Mouse (Mus musculus): ENCODE measurements at regions not wholly inside any gene's neighbourhood (a gene's known extent, or its start where the extent isn't known, plus 50 kb on each side); places are given as distances from the start of the nearest gene placed in this dataset.

DNA sequence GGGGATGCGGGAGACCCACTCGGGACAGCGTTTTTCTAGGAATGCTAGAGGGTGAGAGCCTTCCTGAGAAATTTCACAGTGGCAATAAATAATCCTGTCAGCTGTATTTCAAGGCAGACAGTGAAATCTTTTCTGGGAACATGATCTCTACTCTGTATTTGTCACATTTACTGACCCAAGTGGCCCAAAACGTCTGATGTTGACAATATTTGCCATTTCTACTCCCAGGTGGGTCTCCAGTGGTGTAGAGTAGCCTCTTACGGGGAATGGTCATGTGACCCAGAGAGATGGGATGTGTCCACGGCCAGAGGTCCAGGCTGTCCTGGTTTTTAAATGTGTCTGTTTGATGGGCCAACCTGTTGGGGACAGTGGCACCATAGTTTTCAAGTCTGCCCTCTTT is 183.5 kb downstream of the Pten start:
- DNase-seq (ENCODE audit: low spot score) (no peak), ATAC-seq (ENCODE audit: insufficient read depth, low read depth) (no peak)
- no peaks in the 10 kb centered on the region for H3K4me1 ChIP-seq (ENCODE audit: control insufficient read depth, insufficient read depth)
- H3K9me3 ChIP-seq (replicated peaks; ENCODE audit: control insufficient read depth, low read length), result no peaks in the 10 kb centered on the region
- 74% methylated on average over 6 of the region's 6 CpGs for WGBS
- H3K36me3 ChIP-seq (replicated peaks; ENCODE audit: control insufficient read depth, insufficient read depth, low read length), result no peaks in the 10 kb centered on the region
- H3K27ac ChIP-seq (ENCODE audit: low read depth), result no peak overlapping the region
- no peak overlapping the region for H3K9ac ChIP-seq (replicated peaks; ENCODE audit: low read depth, low read length)
- H3K4me2 ChIP-seq (ENCODE audit: low read depth, low read length), result no peak overlapping the region
- no peaks in the 10 kb centered on the region for H3K27me3 ChIP-seq (ENCODE audit: control insufficient read depth, insufficient read depth, low read length)
- TF ChIP-seq CTCF (IDR thresholded peaks at IDR 0.05; ENCODE audit: low read depth) (no peak), EP300 (IDR thresholded peaks at IDR 0.05; ENCODE audit: low read depth) (no peak)
- no peak overlapping the region for H3K4me3 ChIP-seq (ENCODE audit: low read depth, low read length)

DNA sequence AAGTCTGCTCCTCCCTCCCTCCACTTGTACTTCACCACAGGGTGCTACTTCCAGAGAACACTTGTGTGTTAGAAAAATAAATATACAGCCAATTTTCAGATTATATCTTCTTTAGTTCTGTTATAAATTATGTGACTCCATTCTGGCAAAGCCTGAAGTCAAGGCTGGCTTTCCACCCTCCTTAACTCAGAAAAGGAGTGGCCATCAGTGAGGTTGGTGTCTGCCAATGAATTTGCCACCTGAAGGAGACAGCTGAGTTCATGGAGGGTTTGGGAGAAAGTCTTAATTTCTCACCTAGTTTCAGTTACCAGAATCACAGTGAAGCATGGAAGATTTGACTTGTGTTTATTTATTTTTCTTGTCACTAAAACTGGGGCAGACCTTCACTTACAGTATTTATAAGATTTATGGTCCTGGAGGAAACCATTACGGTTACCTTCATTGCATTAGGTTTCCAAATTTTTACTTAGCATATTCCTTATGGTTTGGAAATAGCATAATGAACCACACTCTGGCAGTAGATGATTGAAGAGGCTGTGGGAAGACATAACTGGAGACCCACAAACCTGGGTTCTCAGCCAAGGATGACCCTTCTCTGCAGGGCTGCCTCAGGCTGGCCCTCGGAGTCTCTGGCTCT is 186.4 kb downstream of the Pten start:
- no peak overlapping the region for H3K4me2 ChIP-seq (ENCODE audit: low read depth, low read length)
- no peak for ATAC-seq (ENCODE audit: insufficient read depth, low read depth)
- WGBS, result 73% methylated on average over 2 of the region's 2 CpGs

DNA sequence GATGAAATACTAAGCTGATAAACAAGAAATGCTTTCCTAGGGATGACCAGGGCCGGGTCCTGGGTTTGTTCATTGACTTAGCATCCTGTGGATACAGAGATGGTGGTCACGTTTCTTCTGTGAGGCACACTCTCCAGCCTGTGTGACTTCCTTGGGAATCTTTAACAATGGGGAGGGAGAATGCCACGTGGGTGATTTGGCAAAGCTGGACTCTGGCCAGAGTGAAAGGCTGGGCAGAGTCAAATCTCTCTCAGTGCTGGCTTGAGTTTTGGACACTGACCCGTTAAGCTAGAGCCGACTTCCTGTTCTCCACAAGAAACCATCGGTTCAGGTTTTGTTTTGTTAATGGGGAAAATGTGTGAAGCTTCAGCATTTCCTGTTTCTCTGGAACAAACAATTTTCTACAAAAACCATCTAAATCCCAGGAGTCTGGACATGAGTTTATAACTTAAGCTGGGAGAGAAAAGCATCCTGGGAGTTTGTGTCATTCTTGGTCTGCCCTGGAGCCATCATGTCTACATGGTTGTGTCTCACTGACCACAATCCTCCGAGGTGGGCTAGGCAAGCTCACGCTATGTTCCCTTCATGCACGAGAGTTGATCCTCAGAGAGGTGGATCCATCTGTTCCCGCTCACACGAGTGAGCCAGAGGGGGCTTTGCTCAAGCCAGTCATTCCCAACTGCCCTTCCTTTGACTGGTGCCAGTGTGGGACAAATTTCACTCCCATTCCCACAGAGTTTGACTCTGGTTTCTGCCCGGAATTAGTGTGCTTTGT is 190.0 kb downstream of the Pten start:
- H3K4me3 ChIP-seq (ENCODE audit: low read depth, low read length), result no peak overlapping the region
- no peak for ATAC-seq (ENCODE audit: insufficient read depth, low read depth)
- TF ChIP-seq CTCF (IDR thresholded peaks at IDR 0.05; ENCODE audit: low read depth) (no peak), EP300 (IDR thresholded peaks at IDR 0.05; ENCODE audit: low read depth) (no peak)
- no peaks in the 10 kb centered on the region for H3K9me3 ChIP-seq (replicated peaks; ENCODE audit: control insufficient read depth, low read length)
- H3K27ac ChIP-seq (ENCODE audit: low read depth), result no peak overlapping the region
- DNase-seq (ENCODE audit: low spot score), result no peak
- H3K36me3 ChIP-seq (replicated peaks; ENCODE audit: control insufficient read depth, insufficient read depth, low read length), result no peaks in the 10 kb centered on the region
- H3K4me2 ChIP-seq (ENCODE audit: low read depth, low read length), result no peak overlapping the region
- H3K9ac ChIP-seq (replicated peaks; ENCODE audit: low read depth, low read length), result no peak overlapping the region
- WGBS, result 68% methylated on average over 12 of the region's 12 CpGs
- H3K27me3 ChIP-seq (ENCODE audit: control insufficient read depth, insufficient read depth, low read length), result no peaks in the 10 kb centered on the region
- no peaks in the 10 kb centered on the region for H3K4me1 ChIP-seq (ENCODE audit: control insufficient read depth, insufficient read depth)

More for the DNA sequence above, 186.4 kb downstream of the Pten start:
- Histone ChIP-seq H3K27ac (ENCODE audit: low read depth) (no peak overlapping the region), H3K4me1 (ENCODE audit: control insufficient read depth, insufficient read depth) (no peaks in the 10 kb centered on the region), H3K9ac (replicated peaks; ENCODE audit: low read depth, low read length) (no peak overlapping the region), H3K4me3 (ENCODE audit: low read depth, low read length) (no peak overlapping the region), H3K27me3 (ENCODE audit: control insufficient read depth, insufficient read depth, low read length) (no peaks in the 10 kb centered on the region), H3K36me3 (replicated peaks; ENCODE audit: control insufficient read depth, insufficient read depth, low read length) (no peaks in the 10 kb centered on the region), H3K9me3 (replicated peaks; ENCODE audit: control insufficient read depth, low read length) (no peaks in the 10 kb centered on the region)
- TF ChIP-seq CTCF (IDR thresholded peaks at IDR 0.05; ENCODE audit: low read depth), result no peak
- no peak for TF ChIP-seq EP300 (IDR thresholded peaks at IDR 0.05; ENCODE audit: low read depth)
- DNase-seq (ENCODE audit: low spot score), result no peak

DNA sequence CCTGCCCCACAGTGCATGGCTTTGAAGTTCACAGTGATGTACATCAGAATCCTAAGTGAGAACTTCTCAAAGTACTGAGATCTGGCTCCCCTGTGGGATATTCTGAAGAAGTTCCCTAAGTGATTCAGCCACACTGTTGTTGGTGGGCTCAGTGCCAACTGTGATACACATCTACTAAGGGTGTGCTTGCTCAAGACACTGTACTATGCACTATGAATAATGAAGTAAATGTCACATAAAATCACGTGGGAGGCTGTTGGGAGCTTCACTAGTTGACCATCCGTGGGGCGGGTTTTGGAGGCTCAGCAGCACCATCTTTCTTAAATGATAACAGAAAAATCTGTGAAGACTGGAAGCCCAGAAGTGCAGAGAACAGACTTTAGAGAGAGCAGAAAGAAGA is 193.0 kb downstream of the Pten start:
- Histone ChIP-seq H3K27me3 (ENCODE audit: control insufficient read depth, insufficient read depth, low read length) (no peaks in the 10 kb centered on the region), H3K9ac (replicated peaks; ENCODE audit: low read depth, low read length) (no peak overlapping the region), H3K27ac (ENCODE audit: low read depth) (no peak overlapping the region), H3K4me3 (ENCODE audit: low read depth, low read length) (no peak overlapping the region), H3K4me2 (ENCODE audit: low read depth, low read length) (no peak overlapping the region), H3K36me3 (replicated peaks; ENCODE audit: control insufficient read depth, insufficient read depth, low read length) (no peaks in the 10 kb centered on the region), H3K9me3 (replicated peaks; ENCODE audit: control insufficient read depth, low read length) (no peaks in the 10 kb centered on the region), H3K4me1 (ENCODE audit: control insufficient read depth, insufficient read depth) (no peaks in the 10 kb centered on the region)
- 78% methylated on average over 3 of the region's 3 CpGs for WGBS
- TF ChIP-seq CTCF (IDR thresholded peaks at IDR 0.05; ENCODE audit: low read depth) (no peak), EP300 (IDR thresholded peaks at IDR 0.05; ENCODE audit: low read depth) (no peak)
- ATAC-seq (ENCODE audit: insufficient read depth, low read depth), result no peak
- DNase-seq (ENCODE audit: low spot score), result no peak

DNA sequence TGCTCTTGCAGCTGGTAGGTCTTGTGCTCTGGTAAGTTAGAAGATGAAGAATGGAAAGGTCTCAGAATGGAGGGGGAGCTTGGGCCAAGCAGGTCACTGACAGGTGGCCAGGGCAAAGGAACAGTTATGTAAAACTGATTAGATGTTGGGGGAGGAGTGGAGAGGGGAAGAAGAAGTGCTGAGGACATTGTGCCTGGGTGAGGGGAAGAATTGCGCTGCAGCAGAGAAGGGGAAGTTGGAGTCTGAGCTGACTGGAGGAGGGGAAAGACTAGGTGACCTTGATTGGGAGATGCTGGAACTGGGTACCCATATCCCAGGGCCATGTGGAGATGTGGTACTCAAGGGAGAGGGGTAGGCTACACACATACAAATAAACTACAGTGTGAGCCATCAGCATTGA is 193.5 kb downstream of the Pten start:
- no peaks in the 10 kb centered on the region for H3K27me3 ChIP-seq (ENCODE audit: control insufficient read depth, insufficient read depth, low read length)
- ATAC-seq (ENCODE audit: insufficient read depth, low read depth) (no peak), DNase-seq (ENCODE audit: low spot score) (no peak)
- no peaks in the 10 kb centered on the region for H3K36me3 ChIP-seq (replicated peaks; ENCODE audit: control insufficient read depth, insufficient read depth, low read length)
- no peak overlapping the region for H3K4me2 ChIP-seq (ENCODE audit: low read depth, low read length)
- no peak overlapping the region for H3K27ac ChIP-seq (ENCODE audit: low read depth)
- WGBS, result 50% methylated on average over 1 of the region's 1 CpGs
- no peaks in the 10 kb centered on the region for H3K9me3 ChIP-seq (replicated peaks; ENCODE audit: control insufficient read depth, low read length)
- TF ChIP-seq EP300 (IDR thresholded peaks at IDR 0.05; ENCODE audit: low read depth), result no peak
- no peak for TF ChIP-seq CTCF (IDR thresholded peaks at IDR 0.05; ENCODE audit: low read depth)
- no peak overlapping the region for H3K9ac ChIP-seq (replicated peaks; ENCODE audit: low read depth, low read length)
- H3K4me1 ChIP-seq (ENCODE audit: control insufficient read depth, insufficient read depth), result no peaks in the 10 kb centered on the region
- no peak overlapping the region for H3K4me3 ChIP-seq (ENCODE audit: low read depth, low read length)
